Mouse (Mus musculus) C2C12 (cell line): ENCODE results near the gene Smco2. TPM values are rescaled to one million over a fixed set of nuclear protein-coding genes. Genes with fewer than 3 reads are reported as not detected.

Experiments used
- H3K27me3 ChIP-seq: one replicate; pipeline ENCODE4 v1.6.1; 2011; ENCODE audit not compliant: control insufficient read depth, insufficient read depth, insufficient read length
- H3K36me3 ChIP-seq: one replicate; pipeline ENCODE4 v1.6.1; 2011; ENCODE audit not compliant: control insufficient read depth, insufficient read depth
- H3K4me3 ChIP-seq: one replicate; pipeline ENCODE4 v1.5.1; 2011; ENCODE audit warnings: mild to moderate bottlenecking, control low read depth; ENCODE audit not compliant: poor library complexity, insufficient read depth, severe bottlenecking
- H3K79me2 ChIP-seq: one replicate; pipeline ENCODE4 v1.6.1; 2011; ENCODE audit not compliant: control insufficient read depth, insufficient read depth
- H3K79me3 ChIP-seq: one replicate; pipeline ENCODE4 v1.6.1; 2011; ENCODE audit warnings: low read depth, control low read depth
- H3ac ChIP-seq: one replicate; pipeline ENCODE3; 2011; ENCODE audit warnings: low read depth; ENCODE audit not compliant: control insufficient read depth, insufficient read length
- CEBPB ChIP-seq: IDR thresholded peaks from one replicate; pipeline ENCODE4 v1.6.1; 2011; ENCODE audit warnings: low read depth, mild to moderate bottlenecking, control low read depth, moderate library complexity
- CTCF ChIP-seq: IDR thresholded peaks from one replicate; pipeline ENCODE4 v1.5.1; 2011; ENCODE audit not compliant: control insufficient read depth, insufficient read depth, insufficient read length
- FOSL1 ChIP-seq: IDR thresholded peaks from one replicate; pipeline ENCODE4 v1.8.0; 2011; ENCODE audit warnings: mild to moderate bottlenecking, low read length; ENCODE audit not compliant: poor library complexity, insufficient read depth, severe bottlenecking
- MAX ChIP-seq: IDR thresholded peaks from one replicate; pipeline ENCODE4 v1.6.1; 2011; ENCODE audit warnings: mild to moderate bottlenecking, control low read depth
- MYOD1 ChIP-seq: IDR thresholded peaks from one replicate; pipeline ENCODE4 v1.6.1; 2011; ENCODE audit warnings: low read depth; ENCODE audit not compliant: control insufficient read depth, insufficient read length
- MYOG ChIP-seq: IDR thresholded peaks from one replicate; pipeline ENCODE4 v1.6.1; 2011; ENCODE audit not compliant: control insufficient read depth, insufficient read length; ENCODE audit errors: extremely low read depth
- USF1 ChIP-seq: IDR thresholded peaks from one replicate; pipeline ENCODE4 v1.6.1; 2011; ENCODE audit warnings: low read depth, mild to moderate bottlenecking, control low read depth, moderate library complexity
- polyA plus RNA-seq: library from polyadenylated mRNA; unstranded; fragments of >200 nt; fragmentation: generic; extraction: Trizol; gene quantifications from one replicate; pipeline ENCODE4 v1.2.1, GENCODE M21; 2012; ENCODE audit warnings: missing spikeins

Gene Smco2
- polyA plus RNA-seq, 1 experiment, result not detected

GRCm38 (mm10) chr6:146907061-146907794, 57.3 kb downstream of the Smco2 start:
- TF ChIP-seq FOSL1, result no peak
- no peak for TF ChIP-seq CTCF
- Histone ChIP-seq H3K79me3 (peaks cover 73% of the 10 kb centered on the region), H3K79me2 (peaks cover 90% of the 10 kb centered on the region), H3K4me3 (no peak overlapping the region), H3K36me3 (no peaks in the 10 kb centered on the region), H3K27me3 (no peaks in the 10 kb centered on the region), H3ac (no peak overlapping the region)

GRCm38 (mm10) chr6:146907795-146908190, 57.9 kb downstream of the Smco2 start:
- peaks cover 75% of the 10 kb centered on the region for H3K79me3 ChIP-seq
- no peaks in the 10 kb centered on the region for H3K36me3 ChIP-seq
- H3K27me3 ChIP-seq, result no peaks in the 10 kb centered on the region
- peaks cover 90% of the 10 kb centered on the region for H3K79me2 ChIP-seq
- TF ChIP-seq MYOG, result no peak
- TF ChIP-seq CTCF, result no peak
- H3K4me3 ChIP-seq, result no peak overlapping the region
- no peak overlapping the region for H3ac ChIP-seq

- Histone ChIP-seq H3K79me3 (peaks cover 75% of the 10 kb centered on the region), H3K4me3 (no peak overlapping the region), H3K79me2 (peaks cover 90% of the 10 kb centered on the region), H3ac (no peak overlapping the region), H3K36me3 (no peaks in the 10 kb centered on the region), H3K27me3 (no peaks in the 10 kb centered on the region)
- no peak for TF ChIP-seq CTCF
- no peak for TF ChIP-seq MAX
- TF ChIP-seq USF1, result no peak
- no peak for TF ChIP-seq FOSL1
- TF ChIP-seq MYOG, result no peak
- TF ChIP-seq MYOD1, result no peak
- TF ChIP-seq CEBPB, result no peak
Observed at GRCm38 (mm10) chr6:146908801-146909200, 58.9 kb downstream of the Smco2 start.

- Histone ChIP-seq H3ac (no peak overlapping the region), H3K27me3 (no peaks in the 10 kb centered on the region), H3K79me2 (peaks cover 90% of the 10 kb centered on the region), H3K4me3 (no peak overlapping the region), H3K36me3 (no peaks in the 10 kb centered on the region), H3K79me3 (peaks cover 73% of the 10 kb centered on the region)
- peak; percentile 87 for TF ChIP-seq CEBPB
- TF ChIP-seq MYOD1, result peak; percentile 88
- TF ChIP-seq MYOG, result no peak
- TF ChIP-seq MAX, result peak; percentile 85
- peak; percentile 92 for TF ChIP-seq FOSL1
- no peak for TF ChIP-seq USF1
- no peak for TF ChIP-seq CTCF
Observed at GRCm38 (mm10) chr6:146909725-146910489, 60.0 kb downstream of the Smco2 start.

GRCm38 (mm10) chr6:146910801-146911200, 60.9 kb downstream of the Smco2 start:
- TF ChIP-seq CTCF (no peak), FOSL1 (no peak), MYOD1 (no peak), MYOG (no peak), MAX (no peak), CEBPB (no peak), USF1 (no peak)
- H3K27me3 ChIP-seq, result no peaks in the 10 kb centered on the region
- no peaks in the 10 kb centered on the region for H3K36me3 ChIP-seq
- H3K79me2 ChIP-seq, result peaks cover 90% of the 10 kb centered on the region
- H3ac ChIP-seq, result no peak overlapping the region
- H3K79me3 ChIP-seq, result peaks cover 74% of the 10 kb centered on the region
- no peak overlapping the region for H3K4me3 ChIP-seq

GRCm38 (mm10) chr6:146912835-146913488, 63.1 kb downstream of the Smco2 start:
- no peak overlapping the region for H3ac ChIP-seq
- H3K79me3 ChIP-seq, result peaks cover 76% of the 10 kb centered on the region
- TF ChIP-seq FOSL1 (no peak), USF1 (no peak), MYOD1 (no peak), CEBPB (no peak), MYOG (no peak), MAX (no peak), CTCF (no peak)
- peaks cover 5% of the 10 kb centered on the region for H3K36me3 ChIP-seq
- H3K4me3 ChIP-seq, result no peak overlapping the region
- H3K27me3 ChIP-seq, result no peaks in the 10 kb centered on the region
- H3K79me2 ChIP-seq, result peaks cover 90% of the 10 kb centered on the region
